Mouse (Mus musculus): ENCODE measurements around the gene Sf3b6.

Sf3b6 gene

GRCm38 (mm10) chr12:4841392-4841887 lies 24.1 kb downstream of the Sf3b6 start, which contains the start of gene Fkbp1b:
Gene Fkbp1b (minus strand): TSS chr12:4841591.
- DNase-seq (ENCODE audit: low spot score) = peak; percentile 78

GRCm38 (mm10) chr12:4842456-4842855 lies 25.1 kb downstream of the Sf3b6 start:
- DNase-seq (ENCODE audit: low spot score) = peak; percentile 6

DNA sequence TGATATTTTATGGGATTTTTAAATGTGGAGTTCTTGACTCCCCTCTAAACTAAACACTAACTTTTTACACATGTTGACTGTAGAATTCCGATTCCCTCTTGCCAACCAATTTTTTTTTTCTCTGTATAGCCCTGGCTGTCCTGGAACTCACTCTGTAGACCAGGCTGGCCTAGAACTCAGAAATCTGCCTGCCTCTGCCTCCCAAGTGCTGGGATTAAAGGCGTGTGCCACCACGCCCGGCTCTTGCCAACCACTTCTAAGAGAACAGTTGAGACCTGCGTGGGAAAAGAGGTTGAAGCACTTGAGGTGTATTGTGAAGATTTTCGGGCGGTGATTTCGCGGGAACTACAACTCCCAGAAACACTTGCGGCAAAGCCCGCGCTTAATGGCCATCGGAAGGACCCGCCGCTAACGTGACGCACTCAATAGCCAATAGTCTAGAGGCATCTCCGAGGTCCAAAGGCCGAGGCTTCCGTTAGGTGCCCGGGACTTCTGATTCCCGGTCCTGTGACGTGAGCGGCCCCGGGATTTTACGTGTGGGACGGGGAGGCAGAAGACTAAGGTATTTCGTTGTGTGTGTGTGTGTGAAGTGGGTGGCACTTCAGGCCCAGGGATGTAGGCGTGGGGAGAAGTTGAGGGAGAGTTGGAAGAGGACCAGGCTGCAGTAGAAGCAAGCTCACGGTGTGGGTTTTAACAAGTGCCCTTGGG lies 25.7 kb downstream of the Sf3b6 start, which contains the start of gene Wdcp:
Gene Wdcp (plus strand): TSS at position 414 of the 708 bp plus-strand sequence.
- DNase-seq (ENCODE audit: low spot score) = peak; percentile 97

GRCm38 (mm10) chr12:4843741-4844140 lies 26.4 kb downstream of the Sf3b6 start:
- peak; percentile 69 for DNase-seq (ENCODE audit: low spot score)

DNA sequence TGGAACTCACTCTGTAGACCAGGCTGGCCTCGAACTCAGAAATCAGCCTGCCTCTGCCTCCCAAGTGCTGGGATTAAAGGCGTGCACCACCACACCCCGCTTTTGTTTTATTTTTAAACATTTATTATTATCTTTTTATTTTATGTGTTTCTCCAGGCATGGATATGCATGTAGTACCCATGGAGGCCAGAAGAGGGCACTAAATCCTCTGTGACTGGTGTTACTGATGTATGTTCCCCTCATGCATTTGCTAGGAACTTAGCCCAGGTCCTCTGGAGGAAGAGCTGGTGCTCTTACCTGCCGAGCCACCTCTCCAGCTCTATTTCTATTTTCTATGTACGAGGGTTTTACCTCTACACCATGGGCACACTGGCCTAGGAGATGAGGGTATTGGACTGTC lies 38.8 kb downstream of the Sf3b6 start:
- no peak for DNase-seq (ENCODE audit: low spot score)

DNA sequence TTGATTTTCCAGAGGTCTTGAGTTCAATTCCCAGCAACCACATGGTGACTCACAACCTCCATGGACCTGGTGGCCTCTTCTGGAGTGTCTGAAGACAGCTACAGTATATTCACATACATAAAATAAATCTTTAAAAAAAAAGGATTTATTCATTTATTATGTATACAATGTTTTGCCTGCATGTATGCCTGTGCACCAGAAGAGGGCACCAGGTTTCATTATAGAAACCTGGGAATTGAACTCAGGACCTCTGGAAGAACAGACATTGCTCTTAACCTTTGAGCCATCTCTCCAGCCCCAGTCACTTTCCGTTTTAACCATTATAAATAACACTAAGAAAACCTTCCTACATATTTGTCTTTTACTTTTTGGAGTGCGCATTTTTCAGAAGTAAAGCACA lies 39.5 kb downstream of the Sf3b6 start:
- no peak for DNase-seq (ENCODE audit: low spot score)

DNA sequence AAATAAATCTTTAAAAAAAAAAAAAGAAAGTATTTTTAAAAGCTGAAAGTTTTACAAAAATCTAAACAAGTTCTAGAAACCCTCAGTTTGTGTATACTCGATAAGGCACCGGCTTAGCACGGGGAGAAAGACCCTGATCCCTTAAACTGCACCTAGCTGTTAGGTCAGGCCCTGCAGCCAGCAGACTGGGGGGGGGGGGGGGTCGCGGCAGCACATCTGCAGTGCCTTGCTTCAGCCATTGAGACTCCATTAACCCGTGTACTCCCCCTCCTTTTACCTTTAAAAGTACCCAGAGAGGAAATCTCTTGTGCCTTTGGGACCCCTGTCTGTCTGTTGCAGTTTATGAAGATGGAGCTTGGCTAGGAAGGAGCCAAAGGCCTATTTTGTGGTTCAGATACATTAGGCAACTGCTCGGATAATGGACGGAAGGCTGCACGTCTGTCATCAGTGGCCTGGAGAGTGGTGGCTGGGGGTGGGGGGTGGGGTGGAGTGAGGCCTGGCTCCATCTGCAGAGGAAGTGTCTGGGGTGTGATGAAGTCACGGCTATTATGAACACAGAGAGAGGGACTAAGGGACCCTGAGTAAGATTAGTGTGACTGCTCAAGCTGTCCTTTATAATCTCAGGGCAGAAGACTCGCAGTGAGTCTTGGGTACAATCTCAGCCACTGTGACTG lies 42.0 kb downstream of the Sf3b6 start:
- peak; percentile 36 for DNase-seq (ENCODE audit: low spot score)

DNA sequence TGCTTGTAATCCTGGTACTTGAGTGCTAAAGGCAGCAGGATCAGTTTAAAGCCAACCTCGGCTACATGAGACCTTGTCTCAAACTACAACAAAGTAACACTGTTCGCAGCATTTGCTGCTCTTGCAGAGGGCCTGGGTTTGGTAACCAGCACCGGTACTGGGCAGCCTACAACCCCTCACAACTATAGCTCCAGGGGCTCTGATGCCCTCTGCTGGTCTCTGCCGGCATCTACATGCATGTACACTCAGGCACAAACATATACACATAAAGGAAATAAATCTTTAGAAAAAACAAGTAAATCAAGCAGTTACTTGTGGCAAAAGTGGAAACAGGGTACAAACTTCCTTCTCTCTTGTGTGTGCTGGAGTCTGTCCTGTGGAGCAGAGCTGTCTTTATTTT lies 45.3 kb downstream of the Sf3b6 start:
- no peak for DNase-seq (ENCODE audit: low spot score)

- DNase-seq (ENCODE audit: low spot score) = no peak
Measured at GRCm38 (mm10) chr12:4863654-4864337, 46.5 kb downstream of the Sf3b6 start.

DNA sequence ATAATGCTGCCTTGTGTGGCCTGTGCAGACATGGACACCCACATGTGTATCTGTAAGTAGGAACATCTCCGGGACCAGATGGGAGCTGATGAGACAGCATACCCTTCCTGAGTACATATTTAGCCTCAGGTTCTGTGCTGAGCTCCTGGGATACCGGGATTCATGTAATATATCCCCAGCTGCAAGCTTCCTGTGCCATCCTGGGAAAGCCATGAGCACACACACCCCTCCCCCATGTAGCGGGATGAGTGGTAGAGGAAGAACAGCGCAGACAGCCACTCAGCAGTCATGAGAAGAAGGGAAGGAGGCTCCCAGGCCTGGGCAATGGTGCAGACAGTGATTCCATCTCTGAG lies 47.0 kb downstream of the Sf3b6 start:
- DNase-seq (ENCODE audit: low spot score) = peak; percentile 19

GRCm38 (mm10) chr12:4868924-4869323 lies 51.6 kb downstream of the Sf3b6 start:
- no peak for DNase-seq (ENCODE audit: low spot score)

GRCm38 (mm10) chr12:4871260-4871659 lies 53.9 kb downstream of the Sf3b6 start:
- DNase-seq (ENCODE audit: low spot score) = no peak

GRCm38 (mm10) chr12:4872273-4872672 lies 54.9 kb downstream of the Sf3b6 start:
- no peak for DNase-seq (ENCODE audit: low spot score)

DNA sequence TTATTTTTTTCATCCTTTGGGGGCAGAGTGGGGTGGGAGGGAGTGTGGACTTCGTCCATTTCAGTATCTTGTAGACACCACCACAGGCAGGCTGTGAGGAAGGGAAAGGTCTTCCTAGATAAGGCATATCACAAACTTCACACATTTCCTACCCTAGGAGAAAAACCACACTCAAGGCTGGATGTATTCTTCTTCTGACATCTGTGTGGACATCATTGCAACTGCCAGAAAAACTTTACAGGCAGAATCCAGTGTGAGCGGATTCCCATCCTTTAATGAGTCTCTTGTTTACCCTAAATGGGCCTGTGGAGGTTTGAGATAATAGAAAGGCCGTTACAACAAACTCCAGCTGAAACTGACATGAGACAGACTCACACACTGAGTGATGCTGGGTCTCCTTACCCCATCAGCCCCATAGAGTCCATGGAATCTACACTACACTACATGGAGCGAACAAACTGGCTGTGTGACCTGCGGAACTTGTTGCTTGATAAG lies 55.7 kb downstream of the Sf3b6 start:
- DNase-seq (ENCODE audit: low spot score) = no peak

- DNase-seq (ENCODE audit: low spot score) = no peak
Measured at GRCm38 (mm10) chr12:4873531-4873930, 56.2 kb downstream of the Sf3b6 start.

- DNase-seq (ENCODE audit: low spot score) = peak; percentile 81
Measured at GRCm38 (mm10) chr12:4874161-4874927, 57.0 kb downstream of the Sf3b6 start, which contains the start of gene Mfsd2b. Gene Mfsd2b (minus strand): TSS chr12:4874359.

DNA sequence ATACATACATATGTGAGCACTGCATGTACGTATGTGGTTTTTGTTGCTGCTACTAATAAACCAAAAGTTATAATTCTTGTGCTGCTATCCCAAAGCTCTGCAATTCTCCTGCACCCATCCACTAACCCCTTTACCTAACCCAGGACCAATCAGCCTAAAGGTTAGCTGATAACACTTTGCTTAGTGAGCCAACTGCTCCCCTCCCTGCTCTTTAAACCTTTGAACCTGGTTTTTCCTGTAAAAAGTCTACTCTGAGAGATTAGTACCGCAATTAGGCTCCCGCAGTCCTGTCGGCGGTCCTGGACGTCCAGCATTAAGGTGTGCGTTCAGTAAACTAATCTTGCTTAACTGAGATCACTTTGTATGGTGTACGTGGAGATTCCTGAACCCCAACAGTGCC lies 58.3 kb downstream of the Sf3b6 start:
- no peak for DNase-seq (ENCODE audit: low spot score)

Measured in embryo, embryonic 10.5 days (tissue).